Mouse (Mus musculus) limb, embryonic 13.5 days (tissue): ENCODE results near the gene Wbp1l. TPM values are rescaled to one million over a fixed set of nuclear protein-coding genes. Genes with fewer than 3 reads are reported as not detected.

ENCODE experiments used
- ATAC-seq: fragments of 200-750 bp; cut with Nextera tagmentation; 2 replicates; pipeline ENCODE4 v1.8.0; 2017; ENCODE audit warnings: low read depth, moderate number of reproducible peaks, moderate TSS enrichment; ENCODE audit not compliant: low FRiP score
- H3K27ac ChIP-seq: fragments of 300-500 bp; sonication (generic); 2 replicates; pipeline ENCODE4 v1.5.1; 2015; ENCODE audit warnings: inconsistent platforms, mild to moderate bottlenecking, moderate library complexity
- H3K27me3 ChIP-seq: fragments of 300-500 bp; sonication (generic); 2 replicates; pipeline ENCODE4 v1.6.1; 2015; ENCODE audit warnings: mild to moderate bottlenecking, inconsistent platforms
- H3K36me3 ChIP-seq: fragments of 300-500 bp; sonication (generic); 2 replicates; pipeline ENCODE4 v1.6.1; 2015; ENCODE audit warnings: inconsistent platforms, mild to moderate bottlenecking, moderate library complexity
- H3K4me1 ChIP-seq: fragments of 300-500 bp; sonication (generic); 2 replicates; pipeline ENCODE4 v1.6.1; 2015; ENCODE audit warnings: inconsistent platforms
- H3K4me2 ChIP-seq: fragments of 300-500 bp; sonication (generic); replicated peaks from 2 replicates; pipeline ENCODE4 v1.6.1; 2015; ENCODE audit warnings: inconsistent platforms, mild to moderate bottlenecking, moderate library complexity
- H3K4me3 ChIP-seq: fragments of 300-500 bp; sonication (generic); 2 replicates; pipeline ENCODE4 v1.5.1; 2015; ENCODE audit warnings: moderate library complexity, mild to moderate bottlenecking, inconsistent platforms
- H3K9ac ChIP-seq: fragments of 300-500 bp; sonication (generic); 2 replicates; pipeline ENCODE4 v1.6.1; 2015; ENCODE audit warnings: mild to moderate bottlenecking, inconsistent platforms
- H3K9me3 ChIP-seq: fragments of 300-500 bp; sonication (generic); 2 replicates; pipeline ENCODE4 v1.6.1; 2016; ENCODE audit warnings: inconsistent platforms
- WGBS: fragments of 180-500 bp; shearing (Covaris S2); methylation state at CpG from one replicate; pipeline ENCODE4 v1.1.7; 2015; 5-methylcytosine and 5-hydroxymethylcytosine counted together
- polyA plus RNA-seq: library from polyadenylated mRNA; unstranded; fragments of >200 nt; fragmentation: Nextera tagmentation; extraction: Ambion mirVana; gene quantifications from 2 replicates; pipeline ENCODE4 v1.2.1, GENCODE M21; 2015

Gene Wbp1l
- polyA plus RNA-seq, 1 experiment from 2014 or later, result 49.9 TPM

DNA sequence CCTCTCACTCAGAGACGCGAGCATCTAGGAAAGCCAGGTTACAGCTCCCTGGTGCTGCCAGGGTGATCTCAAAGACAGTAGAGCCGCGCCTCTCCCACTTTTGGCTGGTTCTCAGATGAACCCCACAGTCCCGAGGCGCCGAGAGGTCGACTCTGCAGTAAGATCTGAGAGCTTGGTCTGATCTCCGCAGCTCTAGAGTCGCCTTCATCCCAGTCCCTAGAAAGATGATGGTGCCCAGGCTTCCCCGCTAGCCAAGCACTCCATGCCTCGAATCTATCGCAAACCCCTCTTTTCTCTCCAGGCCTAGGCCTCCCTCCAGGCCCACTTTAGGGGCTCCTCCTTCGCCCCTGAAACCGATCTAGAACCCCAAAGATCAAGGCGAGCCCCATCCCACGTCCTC lies 26.3 kb upstream of the Wbp1l start:
- ATAC-seq, result no peak
- Histone ChIP-seq H3K27ac (peak overlapping the region; percentile 70; the same call in 1 of the 2 replicates), H3K9me3 (no peaks in the 10 kb centered on the region), H3K4me1 (peaks cover 22% of the 10 kb centered on the region), H3K4me2 (peak overlapping the region; percentile 78), H3K27me3 (no peaks in the 10 kb centered on the region), H3K9ac (peak overlapping the region; percentile 81), H3K4me3 (peak overlapping the region; percentile 84), H3K36me3 (peaks cover 2% of the 10 kb centered on the region)
- WGBS, result 0% methylated on average over 16 of the region's 17 CpGs

- under 1% methylated on average over 62 of the region's 67 CpGs for WGBS
- Histone ChIP-seq H3K4me3 (peak within 1 kb of the TSS; percentile 84), H3K4me2 (peak within 1 kb of the TSS; percentile 78), H3K9ac (peak within 1 kb of the TSS; percentile 81), H3K27ac (peak within 1 kb of the TSS; percentile 70; the same call in 1 of the 2 replicates), H3K27me3 (no peaks in the 10 kb centered on the region), H3K36me3 (no peaks in the 10 kb centered on the region), H3K4me1 (peaks cover 22% of the 10 kb centered on the region), H3K9me3 (no peaks in the 10 kb centered on the region)
- peak; percentile 97 for ATAC-seq
These were observed 25.6 kb upstream of the Wbp1l start, which contains the start of the genes Arl3 and Sfxn2 for GRCm38 (mm10) chr19:46572951-46573937. Gene Arl3 (minus strand): TSS chr19:46573198. Gene Sfxn2 (plus strand): TSS chr19:46573365.

DNA sequence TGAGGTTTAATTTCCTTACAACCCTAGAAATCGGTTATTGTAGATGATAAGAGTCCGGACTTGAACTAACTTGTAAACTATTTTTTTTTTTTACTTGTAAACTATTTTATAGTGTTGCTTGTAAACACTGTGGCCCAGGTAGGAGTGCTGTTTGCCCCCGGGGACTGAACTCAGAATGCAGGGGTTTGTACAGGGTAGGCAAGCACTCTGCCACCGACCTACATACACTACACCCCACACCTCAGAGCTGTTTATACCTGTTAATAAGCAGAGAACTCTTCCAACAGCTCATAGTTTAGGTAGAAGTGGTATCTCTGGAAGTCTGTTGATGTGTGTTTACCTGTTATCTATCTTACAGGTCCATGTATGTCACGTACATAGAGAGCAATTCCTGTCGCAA lies 24.9 kb upstream of the Wbp1l start:
- peak overlapping the region; percentile 75 for H3K9ac ChIP-seq
- H3K4me2 ChIP-seq, result peak overlapping the region; percentile 78
- H3K9me3 ChIP-seq, result no peaks in the 10 kb centered on the region
- peaks cover 22% of the 10 kb centered on the region for H3K4me1 ChIP-seq
- no peaks in the 10 kb centered on the region for H3K27me3 ChIP-seq
- 31% methylated on average over 6 of the region's 6 CpGs for WGBS
- no peaks in the 10 kb centered on the region for H3K36me3 ChIP-seq
- no peak for ATAC-seq
- H3K4me3 ChIP-seq, result peak overlapping the region; percentile 84
- H3K27ac ChIP-seq, result no peak overlapping the region

- no peak overlapping the region for H3K9ac ChIP-seq
- H3K9me3 ChIP-seq, result no peaks in the 10 kb centered on the region
- no peaks in the 10 kb centered on the region for H3K36me3 ChIP-seq
- peaks cover 22% of the 10 kb centered on the region for H3K4me1 ChIP-seq
- no peaks in the 10 kb centered on the region for H3K27me3 ChIP-seq
- H3K4me2 ChIP-seq, result no peak overlapping the region; the same call in 1 of the 2 replicates
- H3K27ac ChIP-seq, result no peak overlapping the region
- ATAC-seq, result no peak
- WGBS, result 34% methylated on average over 4 of the region's 4 CpGs
- no peak overlapping the region for H3K4me3 ChIP-seq
These were observed 23.7 kb upstream of the Wbp1l start for GRCm38 (mm10) chr19:46575196-46575595.

GRCm38 (mm10) chr19:46587823-46588508 lies 10.9 kb upstream of the Wbp1l start:
- Histone ChIP-seq H3K27me3 (no peaks in the 10 kb centered on the region), H3K27ac (no peak overlapping the region), H3K36me3 (peaks cover 78% of the 10 kb centered on the region), H3K4me3 (no peak overlapping the region), H3K9ac (no peak overlapping the region), H3K4me2 (no peak overlapping the region), H3K9me3 (no peaks in the 10 kb centered on the region), H3K4me1 (no peaks in the 10 kb centered on the region)
- ATAC-seq, result 0 out of 2 replicates have a peak, but pooled peaks have one; percentile 64
- 56% methylated on average over 13 of the region's 13 CpGs for WGBS

DNA sequence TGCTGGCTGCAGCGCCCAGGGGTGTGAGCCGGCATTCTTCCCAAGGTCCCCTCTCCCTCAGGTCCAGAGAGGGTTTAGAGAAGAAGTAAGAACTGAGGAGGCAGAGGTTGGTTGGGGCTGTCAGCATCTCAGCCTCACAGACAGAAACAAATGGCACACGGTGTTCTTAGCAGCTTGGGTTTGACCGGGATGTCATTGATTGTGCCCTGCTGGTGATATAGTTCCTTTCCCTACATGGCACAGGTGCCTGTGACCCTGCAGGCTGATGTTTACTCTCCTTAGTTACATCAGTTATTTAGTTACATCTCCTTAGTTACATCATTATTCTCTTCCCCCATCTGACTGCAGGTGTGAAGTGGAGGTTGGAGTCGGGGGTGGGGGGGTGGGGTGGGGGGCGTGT lies 7.3 kb upstream of the Wbp1l start:
- H3K9ac ChIP-seq, result no peak overlapping the region
- H3K36me3 ChIP-seq, result peaks cover 87% of the 10 kb centered on the region
- H3K4me3 ChIP-seq, result no peak overlapping the region
- H3K9me3 ChIP-seq, result no peaks in the 10 kb centered on the region
- no peak overlapping the region for H3K27ac ChIP-seq
- no peaks in the 10 kb centered on the region for H3K27me3 ChIP-seq
- H3K4me1 ChIP-seq, result no peaks in the 10 kb centered on the region
- no peak overlapping the region for H3K4me2 ChIP-seq
- ATAC-seq, result no peak
- 84% methylated on average over 6 of the region's 6 CpGs for WGBS

- Histone ChIP-seq H3K9me3 (no peaks in the 10 kb centered on the region), H3K36me3 (peaks cover 85% of the 10 kb centered on the region)
- WGBS, result 88% methylated on average over 9 of the region's 9 CpGs
These were observed 6.0 kb upstream of the Wbp1l start for GRCm38 (mm10) chr19:46592751-46593439.

DNA sequence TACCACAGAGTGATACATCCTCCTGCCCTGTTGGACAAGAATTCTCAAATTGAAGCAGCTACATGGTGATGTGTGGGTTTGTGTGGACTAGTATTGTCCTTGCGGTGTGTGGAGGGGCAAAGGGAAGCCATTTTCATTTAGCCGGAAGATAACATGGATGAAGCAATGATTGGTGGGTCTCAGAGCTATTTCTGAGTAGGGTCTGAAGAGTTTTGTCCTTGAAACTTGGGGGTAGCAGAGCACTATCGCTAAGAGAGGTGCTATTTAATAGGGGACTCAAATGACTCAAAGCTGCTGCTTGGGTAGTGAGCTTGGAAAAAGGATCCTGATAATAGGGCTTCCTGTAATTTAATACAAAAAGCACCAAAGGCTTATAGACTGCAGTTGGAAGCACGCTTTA lies 697 bp upstream of the Wbp1l start:
- Histone ChIP-seq H3K36me3 (peaks cover 43% of the 10 kb centered on the region), H3K9me3 (no peaks in the 10 kb centered on the region), H3K27me3 (no peaks in the 10 kb centered on the region), H3K4me3 (peak overlapping the region; percentile 95; the same call in 1 of the 2 replicates), H3K4me1 (peaks cover 17% of the 10 kb centered on the region), H3K4me2 (peak overlapping the region; percentile 49), H3K9ac (no peak overlapping the region), H3K27ac (no peak overlapping the region)
- ATAC-seq, result no peak
- 79% methylated on average over 4 of the region's 4 CpGs for WGBS

More at GRCm38 (mm10) chr19:46592751-46593439, 6.0 kb upstream of the Wbp1l start:
- Histone ChIP-seq H3K4me3 (no peak overlapping the region), H3K27me3 (no peaks in the 10 kb centered on the region), H3K4me2 (no peak overlapping the region), H3K27ac (no peak overlapping the region), H3K9ac (no peak overlapping the region), H3K4me1 (0 out of 2 replicates have a peak, but pooled peaks cover under 1% of the 10 kb centered on the region)
- ATAC-seq, result no peak

DNA sequence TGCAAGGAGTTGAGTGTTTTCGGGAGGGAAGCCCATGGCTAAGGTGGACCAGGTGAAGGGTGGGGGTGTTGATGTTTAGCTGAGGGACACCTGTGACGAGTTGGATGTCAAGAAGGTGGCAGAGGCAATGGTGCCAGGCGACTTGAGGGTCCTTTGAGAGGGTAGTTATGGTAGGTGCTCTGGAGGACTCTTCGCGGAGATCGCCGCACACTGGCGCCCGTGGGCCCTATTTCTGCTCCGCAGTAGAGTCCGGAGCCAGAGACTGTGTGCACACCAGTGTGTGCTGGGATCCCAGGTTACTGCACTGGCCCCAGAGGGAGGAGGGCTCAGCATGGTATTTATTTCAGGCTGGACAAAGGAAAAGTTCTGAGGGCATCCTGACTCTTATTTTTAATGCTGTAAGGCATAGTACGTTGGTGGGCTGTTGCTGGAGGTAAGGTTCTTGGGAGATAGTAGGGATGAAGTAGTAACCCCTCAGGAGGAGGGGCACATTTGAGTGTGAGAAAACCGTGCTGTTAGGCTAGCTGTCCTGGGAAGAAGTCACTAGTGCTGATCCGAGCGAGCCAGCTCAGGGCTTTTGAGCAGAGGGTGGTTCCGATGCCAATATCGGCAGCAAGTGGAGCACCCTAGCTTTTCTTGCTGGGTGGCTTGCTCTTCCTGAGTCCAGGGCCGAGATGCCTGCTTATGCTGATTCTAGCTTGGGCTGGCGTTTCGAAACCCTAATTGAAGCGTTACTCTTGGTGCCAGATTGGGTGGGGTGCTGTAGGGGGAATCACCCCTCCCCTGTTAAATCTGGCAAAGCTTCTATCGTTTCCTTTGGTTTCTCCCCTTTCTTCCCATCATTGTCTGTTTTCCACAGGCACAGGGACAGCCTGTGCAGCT lies 732 bp downstream of the Wbp1l start:
- peak overlapping the region; percentile 95 for H3K4me3 ChIP-seq
- WGBS, result 19% methylated on average over 22 of the region's 22 CpGs
- peak overlapping the region; percentile 98 for H3K4me2 ChIP-seq
- H3K4me1 ChIP-seq, result peaks cover 17% of the 10 kb centered on the region
- H3K9me3 ChIP-seq, result no peaks in the 10 kb centered on the region
- peak overlapping the region; percentile 88 for H3K9ac ChIP-seq
- H3K36me3 ChIP-seq, result peaks cover 36% of the 10 kb centered on the region
- no peaks in the 10 kb centered on the region for H3K27me3 ChIP-seq
- ATAC-seq, result no peak
- peak overlapping the region; percentile 48; the same call in 1 of the 2 replicates for H3K27ac ChIP-seq

DNA sequence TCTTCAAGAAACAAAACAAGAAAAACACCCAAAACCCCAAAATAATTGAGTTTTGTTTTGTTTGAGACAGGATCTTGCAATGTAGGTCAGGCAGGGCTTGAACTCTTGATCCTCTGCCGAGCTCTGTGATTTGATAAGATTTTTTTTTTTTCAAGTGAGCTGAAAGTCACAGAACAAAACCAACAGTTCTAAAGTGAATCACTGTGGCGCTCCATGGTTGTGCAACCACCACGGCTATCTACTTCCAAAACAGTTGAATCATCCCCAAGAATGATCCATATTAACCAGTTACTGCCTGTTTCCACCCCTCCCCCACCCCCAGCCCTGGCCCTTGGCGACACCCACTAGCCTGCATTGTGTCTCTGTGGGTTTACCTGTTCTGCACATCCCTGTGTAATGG lies 1.5 kb downstream of the Wbp1l start:
- H3K36me3 ChIP-seq, result peaks cover 37% of the 10 kb centered on the region
- H3K27me3 ChIP-seq, result no peaks in the 10 kb centered on the region
- peaks cover 17% of the 10 kb centered on the region for H3K4me1 ChIP-seq
- peak overlapping the region; percentile 88; the same call in 1 of the 2 replicates for H3K9ac ChIP-seq
- H3K4me3 ChIP-seq, result peak overlapping the region; percentile 95
- 85% methylated on average over 4 of the region's 4 CpGs for WGBS
- H3K9me3 ChIP-seq, result no peaks in the 10 kb centered on the region
- H3K4me2 ChIP-seq, result peak overlapping the region; percentile 98
- no peak overlapping the region for H3K27ac ChIP-seq
- no peak for ATAC-seq

GRCm38 (mm10) chr19:46601491-46601890 lies 2.6 kb downstream of the Wbp1l start:
- no peak overlapping the region for H3K27ac ChIP-seq
- no peak overlapping the region for H3K9ac ChIP-seq
- no peak overlapping the region for H3K4me2 ChIP-seq
- peaks cover 37% of the 10 kb centered on the region for H3K36me3 ChIP-seq
- H3K27me3 ChIP-seq, result no peaks in the 10 kb centered on the region
- WGBS, result 90% methylated on average over 14 of the region's 14 CpGs
- H3K4me1 ChIP-seq, result peaks cover 17% of the 10 kb centered on the region
- H3K9me3 ChIP-seq, result no peaks in the 10 kb centered on the region
- H3K4me3 ChIP-seq, result no peak overlapping the region
- no peak for ATAC-seq
